Mouse (Mus musculus): Measurements from ENCODE around the gene Rnf115. TPM values are rescaled to one million over a fixed set of nuclear protein-coding genes. Genes with fewer than 3 reads are reported as not detected.

Rnf115 gene
- polyA plus RNA-seq, 1 experiment from 2014 or later: 59.6 TPM

GRCm38 (mm10) chr3:96696766-96697732, 30.4 kb upstream of the Rnf115 start:
- no peaks in the 10 kb centered on the region for H3K27me3 ChIP-seq (ENCODE audit: insufficient read depth, poor library complexity, severe bottlenecking)
- no peaks in the 10 kb centered on the region for H3K9me3 ChIP-seq
- peaks cover 45% of the 10 kb centered on the region for H3K4me1 ChIP-seq
- peak; percentile 95 for DNase-seq (ENCODE audit: low spot score)
- WGBS: under 1% methylated on average over 85 of the region's 85 CpGs
- H3K4me3 ChIP-seq: peak overlapping the region; percentile 93
- peak overlapping the region; percentile 98 for H3K27ac ChIP-seq
- H3K36me3 ChIP-seq: peaks cover 31% of the 10 kb centered on the region

GRCm38 (mm10) chr3:96698993-96699690, 28.3 kb upstream of the Rnf115 start:
- DNase-seq (ENCODE audit: low spot score): no peak
- H3K36me3 ChIP-seq: peaks cover 51% of the 10 kb centered on the region
- H3K4me1 ChIP-seq: peaks cover 36% of the 10 kb centered on the region
- no peaks in the 10 kb centered on the region for H3K9me3 ChIP-seq
- no peaks in the 10 kb centered on the region for H3K27me3 ChIP-seq (ENCODE audit: insufficient read depth, poor library complexity, severe bottlenecking)
- WGBS: 41% methylated on average over 19 of the region's 19 CpGs
- no peak overlapping the region; the same call in 1 of the 2 replicates for H3K4me3 ChIP-seq
- peak overlapping the region; percentile 13; the same call in 1 of the 2 replicates for H3K27ac ChIP-seq

- H3K27ac ChIP-seq: no peak overlapping the region
- DNase-seq (ENCODE audit: low spot score): no peak
- H3K4me3 ChIP-seq: no peak overlapping the region
- 54% methylated on average over 7 of the region's 7 CpGs for WGBS
- peaks cover 31% of the 10 kb centered on the region for H3K4me1 ChIP-seq
- H3K27me3 ChIP-seq (ENCODE audit: insufficient read depth, poor library complexity, severe bottlenecking): no peaks in the 10 kb centered on the region
- peaks cover 63% of the 10 kb centered on the region for H3K36me3 ChIP-seq
- H3K9me3 ChIP-seq: no peaks in the 10 kb centered on the region
These were observed 27.1 kb upstream of the Rnf115 start for GRCm38 (mm10) chr3:96700376-96700775.

GRCm38 (mm10) chr3:96701003-96701402, 26.5 kb upstream of the Rnf115 start:
- no peak for DNase-seq (ENCODE audit: low spot score)
- no peaks in the 10 kb centered on the region for H3K9me3 ChIP-seq
- H3K27me3 ChIP-seq (ENCODE audit: insufficient read depth, poor library complexity, severe bottlenecking): no peaks in the 10 kb centered on the region
- H3K36me3 ChIP-seq: peaks cover 66% of the 10 kb centered on the region
- H3K4me1 ChIP-seq: peaks cover 26% of the 10 kb centered on the region
- H3K27ac ChIP-seq: no peak overlapping the region
- WGBS: 80% methylated on average over 4 of the region's 4 CpGs
- H3K4me3 ChIP-seq: no peak overlapping the region

- WGBS: 67% methylated on average over 11 of the region's 11 CpGs
- H3K36me3 ChIP-seq: peaks cover 59% of the 10 kb centered on the region
These were observed 22.7 kb upstream of the Rnf115 start for GRCm38 (mm10) chr3:96704778-96705177.

GRCm38 (mm10) chr3:96706217-96706616, 21.2 kb upstream of the Rnf115 start:
- WGBS: 89% methylated on average over 11 of the region's 11 CpGs
- peaks cover 59% of the 10 kb centered on the region for H3K36me3 ChIP-seq
- no peaks in the 10 kb centered on the region for H3K9me3 ChIP-seq
- no peak overlapping the region for H3K27ac ChIP-seq
- peak; percentile 64 for DNase-seq (ENCODE audit: low spot score)
- no peak overlapping the region for H3K4me3 ChIP-seq
- peaks cover 9% of the 10 kb centered on the region for H3K4me1 ChIP-seq
- peaks cover 18% of the 10 kb centered on the region; the same call in 1 of the 2 replicates for H3K27me3 ChIP-seq (ENCODE audit: insufficient read depth, poor library complexity, severe bottlenecking)

More at GRCm38 (mm10) chr3:96704778-96705177, 22.7 kb upstream of the Rnf115 start:
- H3K4me3 ChIP-seq: no peak overlapping the region
- H3K27ac ChIP-seq: no peak overlapping the region
- no peak for DNase-seq (ENCODE audit: low spot score)
- peaks cover 18% of the 10 kb centered on the region; the same call in 1 of the 2 replicates for H3K27me3 ChIP-seq (ENCODE audit: insufficient read depth, poor library complexity, severe bottlenecking)
- H3K9me3 ChIP-seq: no peaks in the 10 kb centered on the region
- H3K4me1 ChIP-seq: peaks cover 10% of the 10 kb centered on the region

- H3K27me3 ChIP-seq (ENCODE audit: insufficient read depth, poor library complexity, severe bottlenecking): peaks cover 18% of the 10 kb centered on the region; the same call in 1 of the 2 replicates
- 70% methylated on average over 7 of the region's 7 CpGs for WGBS
These were observed 20.5 kb upstream of the Rnf115 start for GRCm38 (mm10) chr3:96706984-96707383.

GRCm38 (mm10) chr3:96707903-96708683, 19.4 kb upstream of the Rnf115 start, which contains the start of gene Nudt17:
Gene Nudt17 (minus strand): TSS chr3:96708562.
- WGBS: 6% methylated on average over 42 of the region's 42 CpGs
- no peaks in the 10 kb centered on the region for H3K9me3 ChIP-seq
- peak within 1 kb of the TSS; percentile 79 for H3K27ac ChIP-seq
- peak within 1 kb of the TSS; percentile 63 for H3K4me3 ChIP-seq
- DNase-seq (ENCODE audit: low spot score): peak; percentile 87
- peaks cover 18% of the 10 kb centered on the region; the same call in 1 of the 2 replicates for H3K27me3 ChIP-seq (ENCODE audit: insufficient read depth, poor library complexity, severe bottlenecking)
- H3K4me1 ChIP-seq: peaks cover 9% of the 10 kb centered on the region
- H3K36me3 ChIP-seq: peaks cover 60% of the 10 kb centered on the region

More at GRCm38 (mm10) chr3:96706984-96707383, 20.5 kb upstream of the Rnf115 start:
- Histone ChIP-seq H3K9me3 (no peaks in the 10 kb centered on the region), H3K4me1 (peaks cover 9% of the 10 kb centered on the region), H3K4me3 (no peak overlapping the region), H3K36me3 (peaks cover 59% of the 10 kb centered on the region), H3K27ac (no peak overlapping the region)
- peak; percentile 54 for DNase-seq (ENCODE audit: low spot score)

GRCm38 (mm10) chr3:96708684-96709064, 18.8 kb upstream of the Rnf115 start:
- Histone ChIP-seq H3K27ac (peak overlapping the region; percentile 79; the same call in 1 of the 2 replicates), H3K27me3 (ENCODE audit: insufficient read depth, poor library complexity, severe bottlenecking) (peaks cover 18% of the 10 kb centered on the region; the same call in 1 of the 2 replicates), H3K4me3 (peak overlapping the region; percentile 63; the same call in 1 of the 2 replicates), H3K4me1 (peaks cover 9% of the 10 kb centered on the region), H3K9me3 (no peaks in the 10 kb centered on the region), H3K36me3 (peaks cover 60% of the 10 kb centered on the region)
- peak; percentile 65 for DNase-seq (ENCODE audit: low spot score)
- WGBS: 53% methylated on average over 2 of the region's 2 CpGs

GRCm38 (mm10) chr3:96714286-96714685, 13.2 kb upstream of the Rnf115 start:
- no peak overlapping the region for H3K27ac ChIP-seq
- no peaks in the 10 kb centered on the region for H3K9me3 ChIP-seq
- H3K27me3 ChIP-seq (ENCODE audit: insufficient read depth, poor library complexity, severe bottlenecking): no peaks in the 10 kb centered on the region
- 86% methylated on average over 5 of the region's 5 CpGs for WGBS
- H3K4me3 ChIP-seq: no peak overlapping the region
- DNase-seq (ENCODE audit: low spot score): no peak
- 0 out of 2 replicates have a peak, but pooled peaks cover 4% of the 10 kb centered on the region for H3K4me1 ChIP-seq
- H3K36me3 ChIP-seq: peaks cover 77% of the 10 kb centered on the region

- no peak overlapping the region for H3K27ac ChIP-seq
- H3K4me3 ChIP-seq: no peak overlapping the region
- WGBS: 69% methylated on average over 2 of the region's 2 CpGs
- H3K36me3 ChIP-seq: peaks cover 74% of the 10 kb centered on the region
- no peak for DNase-seq (ENCODE audit: low spot score)
- H3K4me1 ChIP-seq: 0 out of 2 replicates have a peak, but pooled peaks cover 8% of the 10 kb centered on the region
- no peaks in the 10 kb centered on the region for H3K27me3 ChIP-seq (ENCODE audit: insufficient read depth, poor library complexity, severe bottlenecking)
- H3K9me3 ChIP-seq: no peaks in the 10 kb centered on the region
These were observed 11.6 kb upstream of the Rnf115 start for GRCm38 (mm10) chr3:96715854-96716253.

- DNase-seq (ENCODE audit: low spot score): no peak
- no peak overlapping the region; the same call in 1 of the 2 replicates for H3K4me3 ChIP-seq
- H3K27me3 ChIP-seq (ENCODE audit: insufficient read depth, poor library complexity, severe bottlenecking): no peaks in the 10 kb centered on the region
- 37% methylated on average over 14 of the region's 14 CpGs for WGBS
- H3K9me3 ChIP-seq: no peaks in the 10 kb centered on the region
- H3K4me1 ChIP-seq: peaks cover 17% of the 10 kb centered on the region; the same call in 1 of the 2 replicates
- peaks cover 69% of the 10 kb centered on the region for H3K36me3 ChIP-seq
- H3K27ac ChIP-seq: no peak overlapping the region; the same call in 1 of the 2 replicates
These were observed 8.3 kb upstream of the Rnf115 start for GRCm38 (mm10) chr3:96719173-96719572.

Measured in heart, embryonic 10.5 days (tissue).